Mouse (Mus musculus): ENCODE measurements around the gene Idh1.

GRCm38 (mm10) chr1:65204299-65204698 is 18.0 kb upstream of the Idh1 start:
- TF ChIP-seq CTCF (IDR thresholded peaks at IDR 0.05; ENCODE audit: low read depth): no peak
- no peak for TF ChIP-seq EP300 (IDR thresholded peaks at IDR 0.05; ENCODE audit: low read depth)
